Mouse (Mus musculus): ENCODE measurements around the gene Map1a. TPM values are rescaled to one million over a fixed set of nuclear protein-coding genes. Genes with fewer than 3 reads are reported as not detected.
A peak's percentile ranks its signal among the peaks of the same experiment; 100 is the strongest.

Map1a gene
- total RNA-seq, 2 experiments from 2014 or later = 595 to 602 TPM

- peak in 1 of 2 experiments; percentile 9 for DNase-seq (ENCODE audit: low spot score in 2 of 2)
Measured at GRCm38 (mm10) chr2:121300036-121300435, 10.6 kb downstream of the Map1a start.

- DNase-seq (ENCODE audit: low spot score in 2 of 2) = peak in 1 of 2 experiments; percentile 41
Measured at GRCm38 (mm10) chr2:121308997-121309416, 19.6 kb downstream of the Map1a start.

- peak in 1 of 2 experiments; percentile 22 for DNase-seq (ENCODE audit: low spot score in 2 of 2)
Measured at GRCm38 (mm10) chr2:121316278-121316677, 26.9 kb downstream of the Map1a start.

GRCm38 (mm10) chr2:121323041-121323440, 33.6 kb downstream of the Map1a start:
- no peak for DNase-seq (ENCODE audit: low spot score in 2 of 2)

- DNase-seq (ENCODE audit: low spot score in 2 of 2) = no peak
Measured at GRCm38 (mm10) chr2:121323693-121324470, 34.5 kb downstream of the Map1a start.

GRCm38 (mm10) chr2:121329492-121329891, 40.1 kb downstream of the Map1a start:
- no peak for DNase-seq (ENCODE audit: low spot score in 2 of 2)

GRCm38 (mm10) chr2:121339057-121339456, 49.7 kb downstream of the Map1a start:
- DNase-seq (ENCODE audit: low spot score in 2 of 2) = no peak

- DNase-seq (ENCODE audit: low spot score in 2 of 2) = no peak
Measured at GRCm38 (mm10) chr2:121353156-121353555, 63.8 kb downstream of the Map1a start.

GRCm38 (mm10) chr2:121354378-121354777, 65.0 kb downstream of the Map1a start:
- no peak for DNase-seq (ENCODE audit: low spot score in 2 of 2)

- peak; percentile 97 to 100 for DNase-seq (ENCODE audit: low spot score in 2 of 2)
Measured at GRCm38 (mm10) chr2:121354820-121355592, 65.6 kb downstream of the Map1a start, which contains the start of gene Ppip5k1. Gene Ppip5k1, minus strand, starts transcription at chr2:121355396.

- DNase-seq (ENCODE audit: low spot score in 2 of 2) = no peak
Measured at GRCm38 (mm10) chr2:121357494-121357893, 68.1 kb downstream of the Map1a start, which contains the start of gene Ckmt1. Gene Ckmt1, plus strand, starts transcription at chr2:121357714.

GRCm38 (mm10) chr2:121357961-121358360, 68.6 kb downstream of the Map1a start:
- no peak for DNase-seq (ENCODE audit: low spot score in 2 of 2)

- peak; percentile 84 to 91 for DNase-seq (ENCODE audit: low spot score in 2 of 2)
Measured at GRCm38 (mm10) chr2:121358381-121358780, 69.0 kb downstream of the Map1a start.

GRCm38 (mm10) chr2:121359461-121359860, 70.1 kb downstream of the Map1a start:
- no peak for DNase-seq (ENCODE audit: low spot score in 2 of 2)

Other genes with a start within 250 kb of the Map1a start
- not detected for gene Tgm5, start 203.8 kb upstream of the Map1a start, total RNA-seq (2021)
- gene Tgm7, start 179.8 kb upstream of the Map1a start, total RNA-seq (2021) = under 1 TPM; 0.20 TPM
- 10 to 100 TPM; 20.2 to 21.1 TPM for gene Adal, start 149.2 kb upstream of the Map1a start, total RNA-seq (2021)
- gene Lcmt2, start 148.9 kb upstream of the Map1a start, total RNA-seq (2021) = 1 to 10 TPM; 6.3 to 6.9 TPM
- gene Tubgcp4, start 118.9 kb upstream of the Map1a start, total RNA-seq (2021) = 10 to 100 TPM; 37.1 to 37.4 TPM
- gene Zscan29, start 118.5 kb upstream of the Map1a start, total RNA-seq (2021) = 1 to 10 TPM; 6.5 to 7.0 TPM
- 100 to 1,000 TPM; 128 to 144 TPM for gene Trp53bp1, start 18.2 kb upstream of the Map1a start, total RNA-seq (2021)
- 100 to 1,000 TPM; 106 to 109 TPM for gene Ppip5k1, start 65.8 kb downstream of the Map1a start, total RNA-seq (2021)
- 100 to 1,000 TPM; 380 to 418 TPM for gene Ckmt1, start 68.1 kb downstream of the Map1a start, total RNA-seq (2021)
- gene Strc, start 97.6 kb downstream of the Map1a start, total RNA-seq (2021) = under 1 TPM; 0.58 to 0.77 TPM
- 100 to 1,000 TPM; 189 to 197 TPM for gene Pdia3, start 124.2 kb downstream of the Map1a start, total RNA-seq (2021)
- 1 to 10 TPM; 3.4 to 4.6 TPM for gene Catsper2, start 124.2 kb downstream of the Map1a start, total RNA-seq (2021)
- not detected for gene Ell3, start 154.7 kb downstream of the Map1a start, total RNA-seq (2021)
- 100 to 1,000 TPM; 141 to 144 TPM for gene Serf2, start 159.6 kb downstream of the Map1a start, total RNA-seq (2021)
- 10 to 100 TPM; 17.8 to 18.0 TPM for gene Hypk, start 163.7 kb downstream of the Map1a start, total RNA-seq (2021)
- under 1 TPM; 0.40 to 0.56 TPM for gene Serinc4, start 167.2 kb downstream of the Map1a start, total RNA-seq (2021)
- 10 to 100 TPM; 47.8 to 52.9 TPM for gene Mfap1b, start 184.5 kb downstream of the Map1a start, total RNA-seq (2021)
- gene Mfap1a, start 217.1 kb downstream of the Map1a start, total RNA-seq (2021) = 10 to 100 TPM; 31.0 to 31.4 TPM
- 1 to 10 TPM; 2.5 to 2.7 TPM for gene Wdr76, start 217.1 kb downstream of the Map1a start, total RNA-seq (2021)